Mouse (Mus musculus): ENCODE data around the gene Rcan3. TPM values are rescaled to one million over a fixed set of nuclear protein-coding genes. Genes with fewer than 3 reads are reported as not detected.

The Rcan3 gene
- polyA plus RNA-seq, 1 experiment from 2014 or later = 52.0 TPM

- Histone ChIP-seq H3K27me3 (no peaks in the 10 kb centered on the region), H3K4me2 (peak overlapping the region; percentile 94), H3K9me3 (no peaks in the 10 kb centered on the region), H3K9ac (peak overlapping the region; percentile 69), H3K4me1 (replicated peaks) (peaks cover 20% of the 10 kb centered on the region), H3K4me3 (peak overlapping the region; percentile 66), H3K36me3 (no peaks in the 10 kb centered on the region), H3K27ac (replicated peaks) (peak overlapping the region; percentile 87)
- peak; percentile 60 for ATAC-seq (ENCODE audit: low FRiP score, low read depth)
- WGBS = 20% methylated on average over 11 of the region's 11 CpGs
Measured at GRCm38 (mm10) chr4:135434395-135434789, 739 bp upstream of the Rcan3 start.

GRCm38 (mm10) chr4:135433086-135433442, 589 bp downstream of the Rcan3 start:
- no peaks in the 10 kb centered on the region for H3K9me3 ChIP-seq
- H3K27ac ChIP-seq (replicated peaks) = peak overlapping the region; percentile 77
- no peaks in the 10 kb centered on the region for H3K27me3 ChIP-seq
- peak overlapping the region; percentile 76 for H3K9ac ChIP-seq
- 7% methylated on average over 10 of the region's 10 CpGs for WGBS
- peaks cover 18% of the 10 kb centered on the region for H3K4me1 ChIP-seq (replicated peaks)
- no peaks in the 10 kb centered on the region for H3K36me3 ChIP-seq
- H3K4me3 ChIP-seq = peak overlapping the region; percentile 66
- ATAC-seq (ENCODE audit: low FRiP score, low read depth) = no peak
- H3K4me2 ChIP-seq = peak overlapping the region; percentile 94

GRCm38 (mm10) chr4:135429990-135430760, 3.5 kb downstream of the Rcan3 start:
- Histone ChIP-seq H3K4me1 (replicated peaks) (peaks cover 18% of the 10 kb centered on the region), H3K27ac (replicated peaks) (no peak overlapping the region), H3K27me3 (no peaks in the 10 kb centered on the region), H3K4me2 (no peak overlapping the region), H3K36me3 (0 out of 2 replicates have a peak, but pooled peaks cover 1% of the 10 kb centered on the region), H3K9me3 (no peaks in the 10 kb centered on the region), H3K4me3 (no peak overlapping the region), H3K9ac (no peak overlapping the region)
- WGBS = 72% methylated on average over 8 of the region's 8 CpGs
- ATAC-seq (ENCODE audit: low FRiP score, low read depth) = no peak

GRCm38 (mm10) chr4:135429383-135429782, 4.3 kb downstream of the Rcan3 start:
- Histone ChIP-seq H3K9me3 (no peaks in the 10 kb centered on the region), H3K9ac (no peak overlapping the region), H3K4me1 (replicated peaks) (peaks cover 12% of the 10 kb centered on the region), H3K27me3 (no peaks in the 10 kb centered on the region), H3K4me3 (no peak overlapping the region), H3K4me2 (no peak overlapping the region), H3K27ac (replicated peaks) (no peak overlapping the region), H3K36me3 (peaks cover 6% of the 10 kb centered on the region)
- ATAC-seq (ENCODE audit: low FRiP score, low read depth) = no peak
- 93% methylated on average over 4 of the region's 4 CpGs for WGBS

GRCm38 (mm10) chr4:135426587-135426986, 7.1 kb downstream of the Rcan3 start:
- H3K9ac ChIP-seq = no peak overlapping the region
- peaks cover 23% of the 10 kb centered on the region for H3K36me3 ChIP-seq
- no peak overlapping the region for H3K4me2 ChIP-seq
- no peaks in the 10 kb centered on the region for H3K27me3 ChIP-seq
- 89% methylated on average over 7 of the region's 7 CpGs for WGBS
- H3K9me3 ChIP-seq = no peaks in the 10 kb centered on the region
- H3K4me3 ChIP-seq = no peak overlapping the region
- ATAC-seq (ENCODE audit: low FRiP score, low read depth) = no peak
- no peaks in the 10 kb centered on the region; the same call in 1 of the 2 replicates for H3K4me1 ChIP-seq (replicated peaks)
- H3K27ac ChIP-seq (replicated peaks) = no peak overlapping the region

GRCm38 (mm10) chr4:135425625-135426024, 8.0 kb downstream of the Rcan3 start:
- 88% methylated on average over 9 of the region's 9 CpGs for WGBS
- no peaks in the 10 kb centered on the region for H3K9me3 ChIP-seq
- no peak overlapping the region for H3K4me2 ChIP-seq
- no peak overlapping the region for H3K4me3 ChIP-seq
- no peak for ATAC-seq (ENCODE audit: low FRiP score, low read depth)
- H3K36me3 ChIP-seq = peaks cover 27% of the 10 kb centered on the region
- H3K27me3 ChIP-seq = no peaks in the 10 kb centered on the region
- no peak overlapping the region for H3K27ac ChIP-seq (replicated peaks)
- H3K4me1 ChIP-seq (replicated peaks) = no peaks in the 10 kb centered on the region
- H3K9ac ChIP-seq = no peak overlapping the region

GRCm38 (mm10) chr4:135420961-135421360, 12.7 kb downstream of the Rcan3 start:
- 89% methylated on average over 13 of the region's 13 CpGs for WGBS
- Histone ChIP-seq H3K27ac (replicated peaks) (no peak overlapping the region), H3K27me3 (no peaks in the 10 kb centered on the region), H3K9me3 (no peaks in the 10 kb centered on the region), H3K4me3 (no peak overlapping the region), H3K9ac (no peak overlapping the region), H3K4me2 (no peak overlapping the region), H3K36me3 (peaks cover 49% of the 10 kb centered on the region), H3K4me1 (replicated peaks) (no peaks in the 10 kb centered on the region)
- no peak for ATAC-seq (ENCODE audit: low FRiP score, low read depth)

GRCm38 (mm10) chr4:135420416-135420815, 13.2 kb downstream of the Rcan3 start:
- ATAC-seq (ENCODE audit: low FRiP score, low read depth) = no peak
- Histone ChIP-seq H3K9ac (no peak overlapping the region), H3K27me3 (no peaks in the 10 kb centered on the region), H3K9me3 (no peaks in the 10 kb centered on the region), H3K36me3 (peaks cover 55% of the 10 kb centered on the region), H3K4me1 (replicated peaks) (no peaks in the 10 kb centered on the region), H3K4me3 (no peak overlapping the region), H3K27ac (replicated peaks) (no peak overlapping the region), H3K4me2 (no peak overlapping the region)
- WGBS = 87% methylated on average over 11 of the region's 11 CpGs

GRCm38 (mm10) chr4:135419996-135420395, 13.7 kb downstream of the Rcan3 start:
- H3K27me3 ChIP-seq = no peaks in the 10 kb centered on the region
- H3K4me2 ChIP-seq = no peak overlapping the region
- H3K4me1 ChIP-seq (replicated peaks) = no peaks in the 10 kb centered on the region
- no peaks in the 10 kb centered on the region for H3K9me3 ChIP-seq
- H3K27ac ChIP-seq (replicated peaks) = no peak overlapping the region
- H3K36me3 ChIP-seq = peaks cover 55% of the 10 kb centered on the region
- no peak overlapping the region for H3K9ac ChIP-seq
- no peak overlapping the region for H3K4me3 ChIP-seq
- ATAC-seq (ENCODE audit: low FRiP score, low read depth) = no peak
- WGBS = 91% methylated on average over 21 of the region's 21 CpGs

GRCm38 (mm10) chr4:135416367-135416766, 17.3 kb downstream of the Rcan3 start:
- Histone ChIP-seq H3K4me3 (no peak overlapping the region), H3K36me3 (peaks cover 57% of the 10 kb centered on the region), H3K4me1 (replicated peaks) (no peaks in the 10 kb centered on the region), H3K4me2 (no peak overlapping the region), H3K9me3 (no peaks in the 10 kb centered on the region), H3K27me3 (no peaks in the 10 kb centered on the region), H3K27ac (replicated peaks) (no peak overlapping the region), H3K9ac (no peak overlapping the region)
- no peak for ATAC-seq (ENCODE audit: low FRiP score, low read depth)
- WGBS = 95% methylated on average over 21 of the region's 21 CpGs

GRCm38 (mm10) chr4:135413491-135413890, 20.2 kb downstream of the Rcan3 start:
- H3K27ac ChIP-seq (replicated peaks) = no peak overlapping the region
- H3K4me2 ChIP-seq = no peak overlapping the region
- H3K4me1 ChIP-seq (replicated peaks) = no peaks in the 10 kb centered on the region
- no peak overlapping the region for H3K9ac ChIP-seq
- no peak overlapping the region for H3K4me3 ChIP-seq
- peaks cover 58% of the 10 kb centered on the region for H3K36me3 ChIP-seq
- 83% methylated on average over 8 of the region's 8 CpGs for WGBS
- H3K27me3 ChIP-seq = no peaks in the 10 kb centered on the region
- no peak for ATAC-seq (ENCODE audit: low FRiP score, low read depth)
- no peaks in the 10 kb centered on the region for H3K9me3 ChIP-seq

- Histone ChIP-seq H3K4me2 (no peak overlapping the region), H3K9me3 (no peaks in the 10 kb centered on the region), H3K27ac (replicated peaks) (no peak overlapping the region), H3K27me3 (no peaks in the 10 kb centered on the region), H3K9ac (no peak overlapping the region), H3K36me3 (peaks cover 51% of the 10 kb centered on the region), H3K4me3 (no peak overlapping the region), H3K4me1 (replicated peaks) (no peaks in the 10 kb centered on the region)
- no peak for ATAC-seq (ENCODE audit: low FRiP score, low read depth)
- WGBS = 37% methylated on average over 4 of the region's 4 CpGs
Measured at GRCm38 (mm10) chr4:135411633-135412032, 22.0 kb downstream of the Rcan3 start.

GRCm38 (mm10) chr4:135406180-135406579, 27.5 kb downstream of the Rcan3 start:
- H3K4me3 ChIP-seq = no peak overlapping the region
- no peak overlapping the region for H3K9ac ChIP-seq
- no peak overlapping the region for H3K27ac ChIP-seq (replicated peaks)
- no peaks in the 10 kb centered on the region for H3K27me3 ChIP-seq
- no peak overlapping the region for H3K4me2 ChIP-seq
- WGBS = 48% methylated on average over 5 of the region's 5 CpGs
- peaks cover 12% of the 10 kb centered on the region for H3K36me3 ChIP-seq
- no peaks in the 10 kb centered on the region for H3K4me1 ChIP-seq (replicated peaks)
- no peak for ATAC-seq (ENCODE audit: low FRiP score, low read depth)
- H3K9me3 ChIP-seq = no peaks in the 10 kb centered on the region
